Mouse (Mus musculus) kidney, adult 18-20 months (tissue): ENCODE results near the gene Trappc12.
"Not testable (repeated sequence)": the region's sequence is repeated elsewhere in the genome, so short reads cannot be mapped to it uniquely, and the experiment has no call there.

Experiments
- DNase-seq: peaks from one replicate; pipeline ENCODE4 v3.0.0; 2021

Gene Trappc12

GRCm38 (mm10) chr12:28750021-28750633 is at the start of gene Trappc12:
Trappc12 (minus strand) TSS chr12:28750472.
- peak; percentile 87 for DNase-seq

DNA sequence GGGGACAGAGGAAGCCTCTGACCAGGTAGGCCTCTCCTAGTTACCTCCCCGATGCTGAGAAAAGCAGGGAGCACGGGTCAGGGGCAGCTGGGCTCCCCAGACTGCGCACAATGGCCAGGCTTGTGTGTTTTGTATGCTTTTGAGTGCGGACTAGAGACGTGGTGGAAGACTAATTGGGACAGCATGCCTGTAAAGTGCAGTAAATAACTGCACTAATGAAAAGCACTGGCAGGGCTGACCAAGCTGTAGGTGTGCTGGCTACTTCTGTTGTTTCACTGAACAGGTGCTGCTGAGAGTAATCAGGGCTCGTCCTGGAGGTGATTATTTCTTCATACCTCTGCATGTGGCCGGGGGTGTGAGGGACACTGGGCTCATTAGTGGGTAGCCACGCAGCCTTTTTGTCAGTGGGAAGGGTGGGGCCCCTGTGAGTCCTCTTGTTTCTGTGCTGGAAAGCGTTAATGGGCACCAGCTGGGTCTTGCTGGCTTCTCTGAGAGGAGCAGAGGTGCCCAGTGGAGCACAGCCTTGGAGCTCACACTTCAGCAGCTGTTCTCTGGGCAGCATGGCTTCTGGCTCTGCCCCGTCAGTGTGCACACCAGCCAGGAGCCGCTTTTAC is 49.6 kb upstream of the Trappc12 start:
- no peak for DNase-seq

- DNase-seq, result no peak
These were observed 46.7 kb upstream of the Trappc12 start for GRCm38 (mm10) chr12:28796881-28797420.

GRCm38 (mm10) chr12:28795041-28795440 is 44.8 kb upstream of the Trappc12 start:
- no peak for DNase-seq

DNA sequence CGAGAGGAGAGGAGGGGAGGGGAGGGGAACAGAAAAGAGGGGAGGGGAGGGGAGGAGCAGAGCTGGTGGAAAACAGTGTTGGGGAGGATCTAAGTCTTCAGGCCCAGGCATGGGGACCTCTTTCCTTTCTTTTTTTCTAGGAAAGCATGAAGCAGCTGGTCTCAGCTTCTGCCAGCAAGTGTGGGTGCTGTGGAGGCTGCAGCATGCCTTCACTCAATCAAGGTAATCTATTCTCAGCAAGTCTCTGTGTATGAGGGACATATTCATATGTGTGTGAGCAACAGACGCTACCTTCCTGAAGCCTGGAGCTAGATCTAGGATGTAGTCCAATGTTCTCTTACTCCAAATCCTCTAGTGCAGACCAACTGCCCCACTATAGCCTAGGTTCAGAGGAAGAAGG is 43.4 kb upstream of the Trappc12 start:
- DNase-seq, result no peak

- no peak for DNase-seq
These were observed 42.3 kb upstream of the Trappc12 start for GRCm38 (mm10) chr12:28792613-28793012.

- DNase-seq, result no peak
These were observed 36.0 kb upstream of the Trappc12 start for GRCm38 (mm10) chr12:28786310-28786709.

GRCm38 (mm10) chr12:28785299-28785698 is 35.0 kb upstream of the Trappc12 start:
- no peak for DNase-seq

GRCm38 (mm10) chr12:28784864-28785263 is 34.6 kb upstream of the Trappc12 start:
- DNase-seq, result no peak

- no peak for DNase-seq
These were observed 34.1 kb upstream of the Trappc12 start for GRCm38 (mm10) chr12:28784355-28784754.

DNA sequence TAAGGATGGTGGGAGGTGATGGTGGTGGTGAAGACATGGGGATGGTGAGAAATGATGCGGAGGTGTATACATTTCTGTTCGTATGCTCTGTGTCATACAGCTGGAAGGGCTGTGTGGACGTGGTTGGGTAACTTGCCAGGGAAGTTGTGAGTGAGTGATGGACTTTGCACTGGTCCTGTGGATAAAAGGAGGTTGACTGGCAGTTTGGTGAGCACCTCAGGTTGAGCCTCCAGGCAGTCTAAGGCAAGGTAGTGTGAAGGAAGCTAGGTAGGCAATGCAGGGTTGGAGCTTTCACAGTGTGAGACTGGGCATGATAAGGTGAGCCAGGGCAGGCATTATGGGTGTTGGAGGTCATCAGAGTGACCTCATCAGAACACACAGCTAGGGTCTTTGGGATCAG is 32.4 kb upstream of the Trappc12 start:
- DNase-seq, result no peak

- DNase-seq, result no peak
These were observed 29.9 kb upstream of the Trappc12 start for GRCm38 (mm10) chr12:28780180-28780579.

GRCm38 (mm10) chr12:28775627-28776026 is 25.4 kb upstream of the Trappc12 start:
- no peak for DNase-seq

DNA sequence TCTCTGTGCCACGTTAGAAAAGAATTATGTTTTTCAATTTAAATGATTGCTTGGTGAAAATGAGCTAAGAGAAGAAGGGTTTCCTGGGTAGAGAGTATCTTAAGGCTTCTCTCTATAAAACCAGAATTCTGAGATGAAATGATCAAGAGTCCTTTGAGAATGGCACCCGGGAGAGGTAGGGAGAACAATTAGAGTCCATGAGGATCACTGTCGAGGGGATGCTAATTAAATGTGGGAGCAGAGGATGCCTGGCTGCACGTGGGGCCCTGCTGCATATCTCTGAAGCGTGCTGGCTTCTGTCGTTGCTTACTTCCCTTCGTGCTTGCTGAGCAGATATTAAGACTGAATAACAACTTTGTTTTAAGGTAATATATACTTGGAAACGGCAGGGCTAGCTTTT is 24.8 kb upstream of the Trappc12 start:
- no peak for DNase-seq

GRCm38 (mm10) chr12:28773815-28774214 is 23.5 kb upstream of the Trappc12 start:
- no peak for DNase-seq

- no peak for DNase-seq
These were observed 19.7 kb upstream of the Trappc12 start for GRCm38 (mm10) chr12:28769953-28770352.

GRCm38 (mm10) chr12:28756019-28756418 is 5.7 kb upstream of the Trappc12 start:
- no peak for DNase-seq

- DNase-seq, result peak; percentile 85
These were observed 1.4 kb upstream of the Trappc12 start, which contains the start of gene Eipr1 for GRCm38 (mm10) chr12:28751508-28752263. Eipr1 (plus strand) TSS chr12:28751803.

GRCm38 (mm10) chr12:28750876-28751275 is 604 bp upstream of the Trappc12 start:
- DNase-seq, result no peak

GRCm38 (mm10) chr12:28743328-28743727 is 6.9 kb downstream of the Trappc12 start:
- DNase-seq, result no peak

GRCm38 (mm10) chr12:28735293-28735692 is 15.0 kb downstream of the Trappc12 start:
- DNase-seq, result no peak

DNA sequence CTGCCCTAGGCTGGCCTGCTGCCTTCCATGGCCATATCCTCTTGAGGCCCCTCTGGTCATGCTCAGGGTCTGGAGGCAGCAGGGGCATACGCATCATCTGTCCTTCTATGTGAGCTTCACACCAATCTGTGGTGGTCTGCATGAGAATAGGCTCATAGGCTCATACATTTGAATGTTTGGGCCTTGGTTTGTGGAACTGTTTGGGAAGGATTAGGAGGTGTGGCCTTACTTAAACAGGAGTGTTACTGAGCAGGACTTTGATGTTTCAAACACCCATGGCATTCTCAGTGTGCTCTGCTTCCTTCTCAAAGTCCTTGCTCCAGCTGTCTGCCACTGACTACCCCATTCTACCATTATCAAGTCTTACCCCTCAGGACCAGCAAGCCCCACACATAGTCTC is 16.0 kb downstream of the Trappc12 start:
- DNase-seq, result no peak

DNA sequence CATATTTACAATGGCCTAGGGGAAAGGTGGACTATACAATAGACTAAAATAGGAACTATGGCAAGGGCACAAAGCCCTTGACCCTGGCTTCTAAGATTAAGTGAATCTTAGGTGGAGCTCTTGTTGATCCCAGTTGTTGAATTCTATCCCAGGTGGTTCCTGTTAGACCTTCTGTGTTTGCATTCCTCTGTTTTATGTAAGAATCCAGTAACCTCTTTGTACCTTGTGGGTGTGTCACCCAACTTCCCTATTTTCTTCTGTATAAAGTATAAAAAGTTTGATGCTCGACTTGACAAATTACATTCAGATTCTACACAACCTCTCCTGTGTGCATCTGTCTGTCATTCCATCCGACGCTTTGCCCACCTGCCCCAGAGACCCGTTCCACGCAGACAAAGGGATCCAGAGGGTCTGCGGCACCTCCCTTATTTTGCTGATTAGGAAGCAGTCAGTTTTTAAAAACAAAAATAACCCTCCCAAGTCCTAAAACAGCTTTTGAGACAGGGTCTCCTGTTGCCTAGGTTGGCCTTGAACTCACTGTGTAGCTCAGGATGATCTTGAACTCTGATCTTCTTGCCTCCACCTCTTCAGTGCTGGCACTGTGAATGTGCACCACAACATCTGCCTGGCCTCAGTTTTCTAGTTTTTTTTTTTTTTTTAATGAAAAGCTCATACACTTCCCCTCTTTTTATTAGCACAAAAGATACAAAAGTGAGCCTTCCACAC is 16.6 kb downstream of the Trappc12 start:
- DNase-seq, result not testable (repeated sequence)
